Mouse (Mus musculus): ENCODE data around the gene Irf3.

GRCm38 (mm10) chr7:45012824-45013223 lies 15.4 kb downstream of the Irf3 start:
- no peak for TF ChIP-seq CTCF (IDR thresholded peaks at IDR 0.05; ENCODE audit: low read depth)
- no peak for TF ChIP-seq EP300 (IDR thresholded peaks at IDR 0.05; ENCODE audit: low read depth)

Data from liver, embryonic 14.5 days (tissue).